Mouse (Mus musculus): Measurements from ENCODE around the gene Aifm3. TPM values are rescaled to one million over a fixed set of nuclear protein-coding genes. Genes with fewer than 3 reads are reported as not detected.
"Not testable (repeated sequence)": the region's sequence is repeated elsewhere in the genome, so short reads cannot be mapped to it uniquely, and the experiment has no call there.

Aifm3 gene
- polyA plus RNA-seq, 1 experiment from 2014 or later: 0.84 TPM

DNA sequence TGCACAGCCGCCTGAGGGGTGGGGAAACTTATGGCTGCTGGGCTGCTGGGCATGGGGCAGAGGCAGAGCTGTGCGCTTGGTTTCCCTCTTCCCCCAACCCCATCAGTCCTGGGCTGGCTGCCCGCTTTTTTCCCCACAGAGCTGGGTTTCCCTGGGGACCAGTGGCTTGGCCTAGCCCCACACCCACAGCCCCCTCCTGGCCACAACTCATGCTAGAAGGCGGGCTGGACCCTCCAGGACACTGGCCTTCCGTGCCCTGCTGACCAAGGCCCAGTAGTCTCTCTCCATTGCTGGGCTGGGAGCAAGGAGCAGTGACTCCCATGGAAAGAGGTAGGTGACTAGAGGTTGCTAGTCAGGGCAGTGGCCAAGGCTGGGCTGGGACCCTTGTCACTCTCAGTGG lies 1.7 kb downstream of the Aifm3 start:
- Histone ChIP-seq H3K4me2 (no peak overlapping the region), H3K9me3 (ENCODE audit: control insufficient read depth, low read length) (no peaks in the 10 kb centered on the region), H3K4me3 (ENCODE audit: low read depth, low read length) (no peak overlapping the region), H3K27ac (ENCODE audit: low read depth, low read length) (no peak overlapping the region), H3K9ac (ENCODE audit: low read depth, low read length) (no peak overlapping the region), H3K27me3 (replicated peaks; ENCODE audit: control insufficient read depth, insufficient read depth, low read length) (peaks cover 18% of the 10 kb centered on the region), H3K36me3 (ENCODE audit: control insufficient read depth, insufficient read depth, low read length) (0 out of 2 replicates have a peak, but pooled peaks cover 2% of the 10 kb centered on the region), H3K4me1 (replicated peaks; ENCODE audit: control insufficient read depth, insufficient read depth, low read length) (0 out of 2 replicates have a peak, but pooled peaks cover 8% of the 10 kb centered on the region)
- ATAC-seq (replicated peaks; ENCODE audit: low FRiP score) (no peak), DNase-seq (ENCODE audit: low spot score) (no peak)
- WGBS: 76% methylated on average over 5 of the region's 5 CpGs

DNA sequence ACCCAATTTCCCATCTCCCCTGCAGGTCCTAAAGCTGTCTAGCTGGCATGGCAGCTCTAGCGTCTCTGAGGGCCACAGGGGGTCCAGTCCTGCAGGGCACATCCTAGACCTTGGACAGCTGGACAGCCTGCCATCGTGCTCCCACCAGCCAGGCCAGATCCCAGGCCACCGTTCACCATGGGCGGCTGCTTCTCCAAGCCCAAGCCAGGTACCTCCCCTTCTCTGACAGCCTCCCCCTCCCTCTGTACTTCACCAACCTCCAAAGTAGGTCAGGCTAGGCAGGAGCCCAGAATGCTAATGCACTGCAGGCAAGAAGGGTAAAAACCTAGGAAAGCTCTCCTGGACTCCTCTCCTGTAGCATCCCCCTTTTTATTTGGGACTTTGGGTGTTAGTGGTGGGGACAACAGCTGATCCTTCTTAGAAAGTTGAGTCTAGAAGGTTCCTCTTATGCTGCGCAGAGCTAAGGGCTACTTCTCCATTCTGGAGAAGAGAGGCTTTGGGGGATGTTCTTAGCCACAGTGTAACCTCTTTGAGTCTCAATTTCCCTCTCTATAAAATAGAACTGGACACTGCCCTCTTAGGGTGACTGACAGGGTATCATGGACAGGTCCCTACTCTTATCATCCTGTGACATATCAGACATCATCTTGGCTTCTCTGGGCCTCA lies 2.6 kb downstream of the Aifm3 start:
- no peaks in the 10 kb centered on the region for H3K9me3 ChIP-seq (ENCODE audit: control insufficient read depth, low read length)
- no peak for DNase-seq (ENCODE audit: low spot score)
- H3K36me3 ChIP-seq (ENCODE audit: control insufficient read depth, insufficient read depth, low read length): 0 out of 2 replicates have a peak, but pooled peaks cover 2% of the 10 kb centered on the region
- no peak overlapping the region for H3K27ac ChIP-seq (ENCODE audit: low read depth, low read length)
- WGBS: 66% methylated on average over 5 of the region's 5 CpGs
- 0 out of 2 replicates have a peak, but pooled peaks cover 8% of the 10 kb centered on the region for H3K4me1 ChIP-seq (replicated peaks; ENCODE audit: control insufficient read depth, insufficient read depth, low read length)
- no peak for ATAC-seq (replicated peaks; ENCODE audit: low FRiP score)
- no peak overlapping the region for H3K4me3 ChIP-seq (ENCODE audit: low read depth, low read length)
- no peak overlapping the region for H3K9ac ChIP-seq (ENCODE audit: low read depth, low read length)
- peaks cover 18% of the 10 kb centered on the region for H3K27me3 ChIP-seq (replicated peaks; ENCODE audit: control insufficient read depth, insufficient read depth, low read length)
- no peak overlapping the region for H3K4me2 ChIP-seq

DNA sequence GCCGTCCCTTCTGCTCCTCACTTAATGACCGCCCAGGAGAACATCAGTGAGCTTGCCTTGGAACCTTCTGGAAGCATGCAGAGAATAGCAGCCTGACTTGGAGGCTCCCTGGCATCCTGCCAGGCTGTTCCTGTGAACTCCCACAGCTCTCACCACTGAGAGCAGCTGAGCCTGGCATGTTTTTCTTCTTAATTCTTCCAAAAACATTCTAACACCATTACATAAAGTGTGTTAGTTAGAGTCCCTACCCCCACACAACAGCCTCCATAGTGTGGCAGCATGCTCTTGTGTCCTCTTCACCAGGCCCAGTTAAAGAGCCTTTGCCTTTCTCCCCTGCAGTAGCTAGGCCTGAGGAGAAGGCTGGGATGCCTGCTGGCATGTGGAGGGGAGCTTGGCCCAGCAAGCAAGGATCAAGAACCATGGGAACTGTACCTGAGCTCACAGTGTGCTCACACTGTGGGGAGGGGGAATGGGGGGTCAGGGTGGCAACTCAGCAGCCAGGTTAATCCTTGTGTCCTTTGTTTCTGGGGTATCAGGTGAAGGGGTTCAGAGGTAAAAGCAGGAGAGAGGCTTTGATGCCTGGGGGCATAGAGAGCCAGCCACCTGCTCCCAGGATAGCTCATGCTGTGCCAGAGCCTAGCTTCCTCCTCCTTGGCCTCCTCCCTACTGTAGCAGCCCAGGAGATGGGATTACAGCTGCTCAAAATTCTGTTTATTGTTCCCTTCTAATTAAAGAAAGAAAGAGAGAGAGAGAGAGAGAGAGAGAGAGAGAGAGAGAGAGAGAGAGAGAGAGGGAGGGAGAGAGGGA lies 7.3 kb downstream of the Aifm3 start:
- Histone ChIP-seq H3K4me3 (ENCODE audit: low read depth, low read length) (no peak overlapping the region), H3K9ac (ENCODE audit: low read depth, low read length) (no peak overlapping the region), H3K27ac (ENCODE audit: low read depth, low read length) (no peak overlapping the region), H3K9me3 (ENCODE audit: control insufficient read depth, low read length) (no peaks in the 10 kb centered on the region), H3K27me3 (replicated peaks; ENCODE audit: control insufficient read depth, insufficient read depth, low read length) (no peaks in the 10 kb centered on the region), H3K4me1 (replicated peaks; ENCODE audit: control insufficient read depth, insufficient read depth, low read length) (no peaks in the 10 kb centered on the region), H3K4me2 (no peak overlapping the region), H3K36me3 (ENCODE audit: control insufficient read depth, insufficient read depth, low read length) (no peaks in the 10 kb centered on the region)
- WGBS: 61% methylated on average over 2 of the region's 2 CpGs
- DNase-seq (ENCODE audit: low spot score): no peak
- no peak for ATAC-seq (replicated peaks; ENCODE audit: low FRiP score)

DNA sequence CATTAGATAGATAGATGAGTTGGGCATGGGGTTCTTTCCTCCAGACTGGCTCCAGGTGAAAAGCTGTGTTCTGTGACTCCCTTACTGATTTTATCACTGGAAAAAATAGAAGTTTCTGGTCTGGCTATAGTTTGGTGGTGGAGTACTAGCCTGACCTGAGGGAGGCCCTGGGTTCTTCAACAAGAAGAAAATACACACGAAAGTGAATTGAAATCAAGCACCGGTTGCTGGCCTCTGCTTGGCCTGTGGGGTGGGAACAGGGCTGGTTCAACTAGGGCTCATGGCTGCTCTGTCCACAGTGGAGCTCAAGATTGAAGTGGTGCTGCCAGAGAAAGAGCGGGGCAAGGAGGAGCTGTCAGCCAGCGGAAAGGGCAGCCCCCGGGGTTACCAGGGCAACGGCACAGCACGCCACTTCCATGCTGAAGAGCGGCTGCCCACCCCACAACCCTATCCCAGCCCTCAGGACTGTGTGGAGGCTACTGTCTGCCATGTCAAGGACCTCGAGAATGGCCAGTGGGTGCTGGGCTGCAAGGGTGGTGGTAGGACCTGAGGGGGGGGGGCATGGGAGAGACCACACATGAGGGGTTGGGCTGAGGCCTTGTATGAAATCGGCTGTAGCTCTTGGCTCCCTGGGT lies 10.0 kb downstream of the Aifm3 start:
- no peaks in the 10 kb centered on the region for H3K4me1 ChIP-seq (replicated peaks; ENCODE audit: control insufficient read depth, insufficient read depth, low read length)
- WGBS: 48% methylated on average over 10 of the region's 10 CpGs
- H3K27ac ChIP-seq (ENCODE audit: low read depth, low read length): no peak overlapping the region
- H3K4me3 ChIP-seq (ENCODE audit: low read depth, low read length): no peak overlapping the region
- no peak for DNase-seq (ENCODE audit: low spot score)
- no peak overlapping the region for H3K9ac ChIP-seq (ENCODE audit: low read depth, low read length)
- no peak for ATAC-seq (replicated peaks; ENCODE audit: low FRiP score)
- H3K9me3 ChIP-seq (ENCODE audit: control insufficient read depth, low read length): no peaks in the 10 kb centered on the region
- H3K36me3 ChIP-seq (ENCODE audit: control insufficient read depth, insufficient read depth, low read length): no peaks in the 10 kb centered on the region
- no peak overlapping the region for H3K4me2 ChIP-seq
- no peaks in the 10 kb centered on the region for H3K27me3 ChIP-seq (replicated peaks; ENCODE audit: control insufficient read depth, insufficient read depth, low read length)

DNA sequence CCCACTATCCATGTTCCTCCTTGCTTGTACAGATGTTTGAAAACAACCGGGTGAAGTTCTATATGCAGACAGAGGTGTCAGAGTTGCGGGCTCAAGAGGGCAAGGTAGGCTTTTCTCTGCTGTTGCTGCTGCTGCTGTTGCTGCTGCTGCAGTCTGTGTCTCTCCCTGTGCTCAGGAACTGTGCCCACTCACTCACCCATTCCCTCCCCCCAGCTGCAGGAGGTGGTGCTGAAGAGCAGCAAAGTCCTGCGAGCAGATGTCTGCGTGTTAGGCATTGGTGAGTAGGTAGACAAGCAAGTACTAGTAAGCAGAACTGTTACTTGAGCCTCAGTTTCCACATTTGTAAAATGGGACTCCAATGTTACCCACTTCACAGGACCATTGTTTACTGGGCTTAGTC lies 13.3 kb downstream of the Aifm3 start:
- H3K4me1 ChIP-seq (replicated peaks; ENCODE audit: control insufficient read depth, insufficient read depth, low read length): no peaks in the 10 kb centered on the region
- H3K9me3 ChIP-seq (ENCODE audit: control insufficient read depth, low read length): no peaks in the 10 kb centered on the region
- no peak overlapping the region for H3K4me2 ChIP-seq
- no peak overlapping the region for H3K27ac ChIP-seq (ENCODE audit: low read depth, low read length)
- no peak overlapping the region for H3K4me3 ChIP-seq (ENCODE audit: low read depth, low read length)
- H3K36me3 ChIP-seq (ENCODE audit: control insufficient read depth, insufficient read depth, low read length): no peaks in the 10 kb centered on the region
- H3K27me3 ChIP-seq (replicated peaks; ENCODE audit: control insufficient read depth, insufficient read depth, low read length): no peaks in the 10 kb centered on the region
- no peak overlapping the region for H3K9ac ChIP-seq (ENCODE audit: low read depth, low read length)
- ATAC-seq (replicated peaks; ENCODE audit: low FRiP score): no peak
- no peak for DNase-seq (ENCODE audit: low spot score)
- WGBS: 73% methylated on average over 4 of the region's 4 CpGs

DNA sequence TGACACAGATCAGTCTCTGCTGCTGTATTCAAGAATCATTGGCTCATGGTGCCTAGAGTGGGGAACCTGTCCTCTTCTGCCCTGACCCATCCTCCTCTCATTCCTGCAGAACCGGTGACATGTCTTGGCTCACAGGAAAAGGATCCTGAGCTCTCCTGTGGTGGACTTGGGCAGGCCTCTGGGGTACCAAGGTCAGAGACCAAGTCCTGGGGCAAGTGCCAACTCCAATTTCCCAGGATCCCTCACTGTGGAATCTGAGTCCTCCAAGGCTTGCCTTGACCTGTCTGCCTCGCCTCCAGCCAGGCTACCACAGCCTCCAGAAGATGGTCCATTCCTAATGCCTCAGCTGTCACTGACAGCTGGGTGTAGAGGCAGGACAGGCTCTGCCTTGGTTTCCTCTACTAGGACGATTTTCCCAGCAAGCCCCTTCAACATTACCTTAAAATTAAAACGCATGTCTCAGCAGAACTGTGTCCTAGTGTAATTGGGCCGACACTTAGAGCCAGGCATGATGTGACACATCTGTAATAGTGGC lies 17.7 kb downstream of the Aifm3 start:
- Histone ChIP-seq H3K4me3 (ENCODE audit: low read depth, low read length) (no peak overlapping the region), H3K36me3 (ENCODE audit: control insufficient read depth, insufficient read depth, low read length) (peaks cover 5% of the 10 kb centered on the region), H3K9me3 (ENCODE audit: control insufficient read depth, low read length) (no peaks in the 10 kb centered on the region), H3K27ac (ENCODE audit: low read depth, low read length) (no peak overlapping the region), H3K4me1 (replicated peaks; ENCODE audit: control insufficient read depth, insufficient read depth, low read length) (peaks cover 14% of the 10 kb centered on the region), H3K9ac (ENCODE audit: low read depth, low read length) (no peak overlapping the region), H3K4me2 (no peak overlapping the region), H3K27me3 (replicated peaks; ENCODE audit: control insufficient read depth, insufficient read depth, low read length) (no peaks in the 10 kb centered on the region)
- DNase-seq (ENCODE audit: low spot score) (no peak), ATAC-seq (replicated peaks; ENCODE audit: low FRiP score) (no peak)
- WGBS: 89% methylated on average over 5 of the region's 5 CpGs

DNA sequence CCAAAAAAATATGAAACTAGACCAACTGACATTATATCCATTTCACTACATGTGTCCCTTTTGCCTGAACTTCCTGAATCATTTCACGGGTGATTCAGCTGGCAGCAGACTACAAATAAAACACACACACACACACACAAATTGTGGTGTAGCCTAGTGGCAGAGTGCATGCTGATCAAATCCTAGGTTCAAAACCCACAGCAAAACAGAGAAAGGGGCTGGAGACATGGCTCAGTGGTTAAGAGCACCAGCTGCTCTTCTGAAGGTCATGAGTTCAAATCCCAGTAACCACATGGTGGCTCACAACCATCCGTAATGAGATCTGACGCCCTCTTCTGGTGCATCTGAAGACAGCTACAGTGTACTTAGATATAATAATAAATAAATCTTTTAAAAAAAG lies 18.6 kb downstream of the Aifm3 start:
- H3K36me3 ChIP-seq (ENCODE audit: control insufficient read depth, insufficient read depth, low read length); H3K9me3 ChIP-seq (ENCODE audit: control insufficient read depth, low read length); H3K27me3 ChIP-seq (replicated peaks; ENCODE audit: control insufficient read depth, insufficient read depth, low read length); DNase-seq (ENCODE audit: low spot score); ATAC-seq (replicated peaks; ENCODE audit: low FRiP score): not testable (repeated sequence)
- WGBS: 33% methylated on average over 3 of the region's 3 CpGs
- Histone ChIP-seq H3K27ac (ENCODE audit: low read depth, low read length) (peak overlapping the region; percentile 84), H3K9ac (ENCODE audit: low read depth, low read length) (peak overlapping the region; percentile 79), H3K4me1 (replicated peaks; ENCODE audit: control insufficient read depth, insufficient read depth, low read length) (peaks cover 14% of the 10 kb centered on the region), H3K4me3 (ENCODE audit: low read depth, low read length) (peak overlapping the region; percentile 71), H3K4me2 (peak overlapping the region; percentile 86)

DNA sequence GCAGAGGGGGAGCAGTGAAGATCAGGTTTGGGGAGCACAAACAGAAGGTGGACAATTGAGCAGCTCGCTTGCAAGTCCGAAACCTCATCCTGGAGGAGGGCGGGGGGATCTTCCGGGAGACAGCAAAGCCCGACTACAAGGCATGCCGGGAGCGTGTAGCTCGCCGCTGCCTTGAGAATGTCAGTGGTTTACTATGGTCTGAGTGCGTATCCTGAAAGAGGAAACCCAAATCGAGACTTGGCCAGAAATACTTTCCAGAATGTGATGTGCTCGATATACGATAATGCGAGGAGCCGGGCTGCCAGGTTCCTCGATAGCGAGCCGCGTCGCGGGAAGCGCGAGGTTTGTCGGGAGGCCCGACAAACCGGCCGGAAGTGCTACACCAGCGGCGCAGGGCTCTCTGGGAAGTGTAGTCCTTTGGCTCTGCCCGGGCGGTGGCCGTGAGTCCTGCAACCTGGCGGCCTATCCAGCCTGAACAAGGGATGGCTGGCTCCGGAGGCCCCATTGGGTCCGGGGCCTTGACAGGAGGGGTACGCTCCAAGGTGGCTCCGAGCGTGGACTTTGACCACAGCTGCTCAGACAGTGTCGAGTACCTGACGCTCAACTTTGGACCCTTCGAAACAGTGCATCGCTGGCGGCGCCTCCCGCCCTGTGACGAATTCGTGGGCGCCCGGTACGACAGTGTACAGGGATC lies 19.3 kb downstream of the Aifm3 start, which contains the start of gene Lztr1:
Gene Lztr1 (plus strand): TSS at position 143 of the 694 bp plus-strand sequence.
- H3K4me3 ChIP-seq (ENCODE audit: low read depth, low read length): peak within 1 kb of the TSS; percentile 71
- peak within 1 kb of the TSS; percentile 84 for H3K27ac ChIP-seq (ENCODE audit: low read depth, low read length)
- peak within 1 kb of the TSS; percentile 86 for H3K4me2 ChIP-seq
- H3K36me3 ChIP-seq (ENCODE audit: control insufficient read depth, insufficient read depth, low read length): peaks cover 12% of the 10 kb centered on the region
- DNase-seq (ENCODE audit: low spot score) (peak; percentile 93), ATAC-seq (replicated peaks; ENCODE audit: low FRiP score) (peak; percentile 96)
- H3K9ac ChIP-seq (ENCODE audit: low read depth, low read length): peak within 1 kb of the TSS; percentile 79
- H3K4me1 ChIP-seq (replicated peaks; ENCODE audit: control insufficient read depth, insufficient read depth, low read length): peaks cover 14% of the 10 kb centered on the region
- H3K27me3 ChIP-seq (replicated peaks; ENCODE audit: control insufficient read depth, insufficient read depth, low read length): no peaks in the 10 kb centered on the region
- under 1% methylated on average over 50 of the region's 50 CpGs for WGBS
- no peaks in the 10 kb centered on the region for H3K9me3 ChIP-seq (ENCODE audit: control insufficient read depth, low read length)
